Mouse (Mus musculus) left cerebral cortex, adult 9 months (tissue): ENCODE measurements around the gene Peli2.

ENCODE experiments used
- DNase-seq, 2 experiments: peaks; one replicate each; pipeline ENCODE4 v3.0.0; 2022; ENCODE audit warnings: low spot score in 2 of 2

Gene Peli2

DNA sequence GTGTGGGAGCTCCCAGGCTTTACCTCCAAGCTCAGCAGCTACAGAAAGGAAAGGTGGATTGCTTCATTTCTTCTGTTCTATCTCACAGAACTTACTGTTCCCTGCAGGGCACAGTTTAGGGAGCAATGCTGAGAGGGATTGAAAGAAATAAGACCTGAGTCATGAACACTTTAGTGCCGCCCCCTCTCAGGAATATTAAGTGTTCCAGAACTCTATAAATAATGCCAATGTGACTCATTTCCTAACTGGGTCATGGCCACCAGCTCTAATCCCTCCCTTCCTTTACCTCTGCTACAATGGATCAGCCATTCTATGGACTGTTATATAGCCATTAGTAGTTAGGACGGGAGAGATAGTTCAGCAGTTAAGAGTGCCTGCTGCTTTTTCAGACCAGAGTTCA lies 168.0 kb downstream of the Peli2 start:
- peak in 1 of 2 experiments; percentile 60 for DNase-seq

DNA sequence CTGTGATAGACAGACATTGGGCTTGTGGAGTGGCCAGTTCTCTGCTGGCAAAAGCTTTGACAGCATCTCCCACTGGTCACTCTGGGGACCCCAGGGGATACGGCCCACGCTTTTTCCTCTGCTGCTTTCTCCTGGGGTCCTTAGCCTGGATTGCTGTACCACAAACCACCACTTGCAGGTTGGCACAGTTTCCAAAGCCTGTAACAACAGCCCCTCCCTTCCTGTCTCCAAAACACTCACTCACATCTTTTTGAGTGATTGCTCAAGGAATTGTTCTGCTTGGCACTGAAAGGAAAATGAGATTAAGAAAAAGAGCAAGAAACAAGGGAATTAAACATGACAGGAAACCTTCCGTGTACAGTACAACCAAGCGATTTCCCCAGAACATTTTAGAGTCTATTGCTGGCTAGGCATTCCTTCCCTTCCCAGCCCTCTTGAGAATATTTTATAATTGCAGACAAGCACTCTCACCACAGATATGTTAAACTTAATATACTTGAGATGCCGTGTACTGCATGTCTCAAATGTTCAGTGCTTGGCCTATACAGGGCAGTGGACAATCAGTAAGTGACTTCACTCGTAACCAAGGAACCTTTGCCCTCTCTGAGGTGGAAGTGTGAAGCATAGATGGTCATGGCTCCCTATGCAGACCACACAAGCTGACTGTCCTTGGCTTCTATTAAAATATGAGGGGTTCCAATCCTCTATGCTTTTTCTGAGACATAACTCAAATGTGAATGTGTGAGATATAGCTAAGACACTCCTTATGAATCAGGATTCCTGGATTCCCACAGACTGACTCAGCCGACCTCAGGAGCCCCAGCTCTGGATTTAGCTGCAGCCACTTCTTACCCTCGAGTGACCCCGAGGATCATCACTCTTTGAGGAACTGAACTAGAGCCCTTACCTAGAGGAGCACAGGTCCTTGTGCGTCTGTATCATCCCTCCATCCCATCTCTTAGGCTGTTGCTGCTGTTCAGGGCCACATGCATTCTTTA lies 169.3 kb downstream of the Peli2 start:
- DNase-seq = no peak

DNA sequence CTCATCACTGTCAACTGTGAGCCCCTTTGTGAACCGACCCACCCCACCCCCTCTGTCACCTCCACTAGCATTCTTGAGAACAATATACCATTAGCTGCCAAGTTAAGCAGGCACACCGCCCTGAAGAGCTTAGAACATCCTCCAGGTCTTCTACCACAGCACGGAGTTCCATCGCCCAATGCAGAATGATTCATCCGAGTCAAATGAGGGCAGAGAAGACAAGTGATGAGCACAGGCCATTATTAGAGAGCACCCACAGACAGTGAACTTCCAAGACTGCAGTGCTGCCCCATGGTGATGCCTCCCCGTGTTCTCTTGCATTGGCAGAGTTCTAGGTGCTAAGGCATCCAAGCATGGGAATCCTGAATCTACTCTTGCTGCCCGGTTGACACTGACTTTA lies 172.9 kb downstream of the Peli2 start:
- peak in 1 of 2 experiments; percentile 56 for DNase-seq

DNA sequence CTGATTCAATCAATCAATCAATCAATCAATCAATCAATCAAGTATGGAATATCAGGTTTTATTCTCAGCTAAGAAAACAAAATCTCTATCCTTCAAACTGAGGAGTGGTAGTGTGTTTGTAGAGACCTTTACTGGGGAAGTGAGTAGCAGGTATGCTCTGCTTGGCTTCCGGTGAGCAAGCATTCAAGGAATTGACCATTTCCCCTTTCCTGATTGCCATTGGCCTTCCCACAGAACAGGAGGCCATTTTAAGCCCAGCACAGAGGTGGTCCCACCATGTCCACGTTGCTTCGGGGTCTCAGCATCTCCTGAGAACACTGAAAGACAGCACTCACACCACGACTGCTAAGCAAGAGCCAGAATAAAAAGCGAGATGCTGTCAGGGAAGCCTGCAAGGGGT lies 174.8 kb downstream of the Peli2 start:
- no peak for DNase-seq

- no peak for DNase-seq
These were observed 175.2 kb downstream of the Peli2 start for GRCm38 (mm10) chr14:48295815-48296271.

DNA sequence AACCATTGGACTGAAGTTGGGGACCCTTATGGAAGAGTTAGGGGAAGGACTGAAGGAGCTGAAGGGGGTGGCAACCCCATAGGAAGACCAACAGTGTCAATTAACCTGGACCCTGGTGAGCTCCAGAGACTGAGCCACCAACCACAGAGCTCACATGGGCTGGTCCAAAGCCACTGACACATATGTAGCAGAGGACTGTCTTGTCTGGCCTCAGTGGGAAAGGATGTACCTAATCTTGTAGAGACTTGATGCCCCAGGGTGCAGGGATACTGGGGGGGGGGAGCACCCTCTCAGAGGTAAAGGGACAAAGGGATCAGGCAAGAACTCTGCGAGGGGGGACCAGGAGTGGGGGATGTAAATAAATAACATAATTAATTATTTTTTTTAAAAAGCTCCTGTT lies 176.2 kb downstream of the Peli2 start:
- no peak for DNase-seq

DNA sequence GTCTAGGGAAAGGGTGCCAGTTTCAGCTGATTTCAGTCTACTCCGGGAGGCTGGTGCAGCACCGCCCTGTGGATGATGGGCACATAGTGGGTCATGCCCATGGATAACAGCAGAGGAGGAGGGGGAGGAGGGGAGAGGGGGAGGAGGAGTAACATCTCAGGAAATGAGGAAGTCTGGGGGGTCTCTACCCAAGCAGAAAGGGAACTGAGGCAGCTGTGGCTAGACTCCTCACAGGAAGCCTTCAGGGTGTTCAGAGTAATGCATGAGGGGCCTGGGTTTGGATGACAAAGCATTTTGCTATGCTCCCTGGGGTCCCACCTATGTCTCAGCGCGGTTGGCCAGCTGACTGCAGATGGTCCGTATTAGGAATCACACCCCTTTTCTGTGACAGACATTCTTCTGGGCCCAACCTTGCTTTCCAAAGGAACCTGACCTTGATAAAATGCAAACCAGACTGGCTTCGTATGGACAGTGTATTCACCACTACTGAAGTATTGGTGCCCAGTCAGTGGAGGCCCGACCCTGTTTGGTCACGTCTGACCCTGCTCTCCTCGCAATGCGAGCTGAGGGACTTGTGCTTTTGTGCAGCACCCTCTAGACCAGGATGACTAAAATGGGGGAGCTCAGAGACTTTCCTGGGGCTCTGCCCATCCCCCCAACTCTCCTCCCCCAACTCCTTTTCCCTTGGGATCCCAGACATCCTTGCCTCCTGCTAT lies 182.0 kb downstream of the Peli2 start:
- no peak for DNase-seq

GRCm38 (mm10) chr14:48303235-48303634 lies 182.6 kb downstream of the Peli2 start:
- no peak for DNase-seq

- DNase-seq = no peak
These were observed 183.2 kb downstream of the Peli2 start for GRCm38 (mm10) chr14:48303841-48304240.

DNA sequence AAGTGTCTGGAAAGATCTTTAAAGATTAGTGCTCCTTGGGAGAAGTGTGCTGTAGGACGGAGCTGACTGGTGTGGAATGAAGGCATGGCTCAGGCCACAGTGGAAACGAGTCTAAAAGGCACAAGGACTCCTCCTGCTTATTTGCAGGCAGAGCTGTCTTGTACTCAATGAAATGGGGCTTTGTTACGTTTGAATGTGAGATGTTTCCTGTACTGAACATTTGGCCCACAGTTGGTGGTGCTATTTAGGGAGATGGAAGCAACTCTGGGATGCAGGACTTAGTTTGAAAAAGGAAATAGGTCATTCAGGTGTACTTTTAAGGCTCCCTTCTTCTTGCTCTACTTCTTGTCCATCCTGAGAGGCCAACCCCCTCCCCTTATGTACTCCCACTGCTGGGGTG lies 192.6 kb downstream of the Peli2 start:
- no peak for DNase-seq

- no peak for DNase-seq
These were observed 195.8 kb downstream of the Peli2 start for GRCm38 (mm10) chr14:48316396-48316795.

GRCm38 (mm10) chr14:48323771-48324459 lies 203.3 kb downstream of the Peli2 start:
- DNase-seq = no peak

DNA sequence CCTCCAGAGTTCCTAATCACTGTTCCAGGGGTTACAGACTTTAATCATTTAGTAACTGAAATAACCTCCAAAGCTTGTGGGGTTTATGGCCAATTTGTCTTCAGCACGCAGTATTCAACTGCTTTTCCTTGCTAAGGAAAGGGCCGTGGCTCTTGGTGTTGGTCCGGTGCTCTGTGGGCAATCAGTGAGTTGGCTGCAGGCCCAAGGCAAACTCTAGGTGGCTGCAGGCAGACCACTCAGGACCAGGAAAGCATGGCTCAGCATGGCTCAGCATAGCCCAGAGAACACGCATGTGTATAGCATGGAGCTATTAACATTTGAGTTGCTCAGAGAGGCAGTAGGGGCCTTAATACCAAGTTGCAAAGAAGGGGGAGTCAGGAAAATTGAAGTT lies 203.8 kb downstream of the Peli2 start:
- no peak for DNase-seq

GRCm38 (mm10) chr14:48327746-48328145 lies 207.1 kb downstream of the Peli2 start:
- no peak for DNase-seq

DNA sequence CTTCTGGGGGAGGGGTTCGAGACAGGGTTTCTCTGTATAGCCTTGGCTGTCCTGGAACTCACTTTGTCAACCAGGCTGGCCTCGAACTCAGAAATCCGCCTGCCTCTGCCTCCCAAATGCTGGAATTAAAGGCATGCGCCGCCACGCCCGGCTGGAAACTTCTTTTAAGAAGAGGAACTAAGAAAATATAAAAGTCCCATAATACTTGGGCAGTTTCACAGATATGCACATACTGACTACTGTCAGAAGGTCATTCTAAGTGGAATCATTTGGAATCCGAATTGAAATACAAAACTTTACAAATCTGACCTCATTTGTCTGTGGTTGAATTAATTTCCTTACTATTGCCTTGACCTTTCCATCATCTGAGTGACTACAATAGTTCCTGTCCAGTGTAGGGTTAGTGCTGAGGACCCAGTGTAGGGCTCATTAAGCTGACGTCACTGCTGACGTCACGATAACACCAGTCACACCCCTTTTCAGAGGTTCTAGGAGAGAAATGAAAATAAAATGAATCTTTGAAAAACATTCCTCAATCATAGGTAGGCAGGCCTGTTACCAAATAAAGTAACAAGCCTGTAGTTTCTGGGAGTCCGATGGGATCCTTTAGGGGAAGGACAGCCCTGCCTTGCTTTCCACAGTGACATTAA lies 209.2 kb downstream of the Peli2 start:
- no peak for DNase-seq
